Mouse (Mus musculus) layer of hippocampus, adult 2 months (tissue): ENCODE measurements at regions not wholly inside any gene's neighbourhood (a gene's known extent, or its start where the extent isn't known, plus 50 kb on each side); places are given as distances from the start of the nearest gene placed in this dataset.
A peak's percentile ranks its signal among the peaks of the same experiment; 100 is the strongest.

ENCODE experiments used
- DNase-seq, 2 experiments: peaks; one replicate each; pipeline ENCODE4 v3.0.0; 2022; ENCODE audit warnings: low spot score in 2 of 2
- H3K27ac ChIP-seq: fragments of 200-600 bp; 2 replicates; pipeline ENCODE4 v1.8.1; 2022
- H3K4me3 ChIP-seq: fragments of 200-600 bp; 2 replicates; pipeline ENCODE4 v1.8.1; 2022; ENCODE audit warnings: mild to moderate bottlenecking
- CTCF ChIP-seq: fragments of 200-600 bp; conservative IDR thresholded peaks from 2 replicates; pipeline ENCODE4 v1.8.1; 2022; ENCODE audit warnings: antibody characterized with exemption, mild to moderate bottlenecking, moderate library complexity

DNA sequence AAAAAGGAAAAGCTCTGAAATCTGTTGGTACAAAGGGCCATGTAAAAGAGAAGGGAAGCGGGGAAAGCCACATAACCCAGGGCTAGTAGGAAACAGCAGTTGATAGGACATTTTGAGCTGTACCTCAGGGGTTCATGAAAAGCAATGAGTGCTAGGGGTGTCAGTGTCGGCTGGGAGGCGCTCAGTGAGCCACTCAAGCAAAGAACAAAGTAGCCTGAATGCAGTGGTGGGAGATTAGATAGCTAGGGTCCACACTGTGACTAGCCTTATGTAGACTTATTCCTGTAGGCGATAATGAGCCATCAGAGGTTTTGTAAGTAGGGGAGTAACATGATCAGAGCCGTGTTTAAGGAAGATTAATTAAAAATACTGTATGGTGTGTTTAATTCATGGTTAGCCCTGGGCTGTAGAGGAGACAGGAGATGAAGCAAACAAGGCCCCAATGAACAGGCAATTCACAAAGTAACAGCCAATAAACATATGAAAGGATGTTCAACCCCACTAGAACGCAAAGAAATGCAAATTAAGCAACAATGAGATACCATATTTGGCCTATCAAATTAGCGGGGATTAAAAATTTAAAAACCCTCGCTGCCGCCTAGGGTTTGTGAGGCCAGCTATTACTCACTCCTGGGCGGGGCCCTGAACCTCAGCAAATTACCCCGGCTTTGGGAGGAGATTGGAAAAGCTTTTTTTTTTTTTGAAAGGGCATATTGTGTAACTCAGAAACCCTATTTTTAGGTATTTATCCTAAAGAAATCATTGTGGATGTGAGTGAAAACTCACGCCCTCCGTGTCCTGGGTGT lies 85.1 kb upstream of the Pja1 start:
- no peak for TF ChIP-seq CTCF
- Histone ChIP-seq H3K27ac (no peak overlapping the region), H3K4me3 (no peak overlapping the region)
- DNase-seq = no peak

- no peak for TF ChIP-seq CTCF
- no peak for DNase-seq
- H3K4me3 ChIP-seq = no peak overlapping the region
- H3K27ac ChIP-seq = no peak overlapping the region
Observed at GRCm38 (mm10) chrX:99552778-99553177, 81.7 kb upstream of the Pja1 start.

- no peak overlapping the region for H3K27ac ChIP-seq
- TF ChIP-seq CTCF = no peak
- no peak overlapping the region for H3K4me3 ChIP-seq
- no peak for DNase-seq
Observed at GRCm38 (mm10) chrX:99550057-99550760, 79.1 kb upstream of the Pja1 start.

GRCm38 (mm10) chrX:99548284-99549019 lies 77.4 kb upstream of the Pja1 start:
- H3K4me3 ChIP-seq = no peak overlapping the region
- H3K27ac ChIP-seq = no peak overlapping the region
- no peak for TF ChIP-seq CTCF
- DNase-seq = no peak

DNA sequence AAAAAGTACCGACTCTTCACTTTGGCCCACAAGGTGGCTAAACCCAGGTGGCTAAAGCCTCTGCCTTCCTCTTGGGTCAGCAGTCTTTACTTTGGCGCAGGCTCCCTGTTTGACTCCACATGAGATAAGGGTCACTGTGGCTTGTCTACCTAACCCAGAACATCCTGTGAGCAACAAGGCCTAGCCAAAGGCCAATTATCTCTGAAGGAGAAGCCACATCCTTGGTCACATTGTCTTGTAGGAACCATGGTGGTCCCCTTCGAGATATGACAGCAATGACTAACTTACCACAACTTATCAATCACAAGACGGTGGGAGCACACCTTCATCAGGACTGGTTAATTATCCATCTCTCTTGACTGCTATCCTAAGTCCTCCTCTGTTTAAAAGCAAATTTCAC lies 73.3 kb upstream of the Pja1 start:
- Histone ChIP-seq H3K27ac (no peak overlapping the region), H3K4me3 (no peak overlapping the region)
- DNase-seq = no peak
- no peak for TF ChIP-seq CTCF

- Histone ChIP-seq H3K4me3 (no peak overlapping the region), H3K27ac (no peak overlapping the region)
- TF ChIP-seq CTCF = no peak
Observed at GRCm38 (mm10) chrX:99541916-99542315, 70.8 kb upstream of the Pja1 start.

DNA sequence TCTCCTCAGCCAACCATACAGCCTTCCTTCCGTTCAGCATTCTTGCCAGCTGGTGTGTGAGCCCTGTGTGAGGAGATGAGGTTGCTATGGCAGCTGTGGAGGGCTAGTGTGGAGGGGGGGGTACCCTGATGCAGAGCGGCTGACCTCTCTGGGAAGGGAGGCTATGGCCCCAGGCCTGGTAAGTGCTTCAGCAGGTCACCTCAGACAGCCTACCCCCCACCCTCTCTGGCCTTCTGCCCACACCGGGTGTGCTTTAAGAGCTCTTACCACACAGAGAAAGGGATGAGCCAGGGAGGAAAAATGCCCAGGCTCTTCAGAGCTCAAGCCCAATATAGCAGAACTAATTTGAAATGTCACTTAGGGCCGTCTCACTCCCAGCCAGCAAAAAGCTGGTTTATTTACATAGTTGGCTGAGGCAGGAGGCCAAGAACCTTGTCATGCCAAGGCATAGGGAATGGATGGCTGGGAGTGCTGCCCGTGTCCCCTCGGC lies 69.1 kb upstream of the Pja1 start:
- no peak for DNase-seq
- TF ChIP-seq CTCF = no peak
- Histone ChIP-seq H3K4me3 (no peak overlapping the region), H3K27ac (no peak overlapping the region)

More at GRCm38 (mm10) chrX:99541916-99542315, 70.8 kb upstream of the Pja1 start:
- DNase-seq = no peak

DNA sequence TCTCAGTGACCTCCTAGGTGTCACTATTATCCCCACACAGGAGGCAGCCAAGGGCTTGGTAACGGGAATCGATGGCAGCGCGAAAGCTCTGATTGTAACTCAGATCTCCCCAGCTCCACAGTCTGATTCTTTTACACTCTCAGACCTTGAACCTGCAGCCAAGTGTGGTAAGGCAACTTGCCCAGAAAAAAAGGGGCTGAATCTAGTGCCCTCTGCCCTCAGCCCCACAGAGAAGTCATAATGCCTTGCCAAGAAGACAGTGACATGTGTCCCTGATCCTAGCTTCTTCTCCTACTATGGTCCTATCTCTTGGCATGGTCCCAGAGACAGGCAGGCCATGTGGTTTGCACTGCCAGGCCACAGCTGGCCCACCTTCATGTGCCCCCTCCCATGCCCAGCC lies 68.6 kb upstream of the Pja1 start:
- Histone ChIP-seq H3K4me3 (no peak overlapping the region), H3K27ac (no peak overlapping the region)
- DNase-seq = no peak
- no peak for TF ChIP-seq CTCF

GRCm38 (mm10) chrX:99537814-99538213 lies 66.7 kb upstream of the Pja1 start:
- Histone ChIP-seq H3K27ac (no peak overlapping the region), H3K4me3 (no peak overlapping the region)
- TF ChIP-seq CTCF = no peak
- DNase-seq = no peak

GRCm38 (mm10) chrX:99534922-99535321 lies 63.8 kb upstream of the Pja1 start:
- Histone ChIP-seq H3K4me3 (no peak overlapping the region), H3K27ac (peak overlapping the region; percentile 32; the same call in 1 of the 2 replicates)
- DNase-seq = no peak
- no peak for TF ChIP-seq CTCF

GRCm38 (mm10) chrX:99531154-99531553 lies 60.1 kb upstream of the Pja1 start:
- Histone ChIP-seq H3K27ac (no peak overlapping the region), H3K4me3 (no peak overlapping the region)
- DNase-seq = no peak
- TF ChIP-seq CTCF = no peak

GRCm38 (mm10) chrX:99530511-99530910 lies 59.4 kb upstream of the Pja1 start:
- H3K4me3 ChIP-seq = no peak overlapping the region
- TF ChIP-seq CTCF = no peak
- H3K27ac ChIP-seq = no peak overlapping the region
- no peak for DNase-seq

- Histone ChIP-seq H3K27ac (no peak overlapping the region), H3K4me3 (no peak overlapping the region)
- no peak for TF ChIP-seq CTCF
- DNase-seq = no peak
Observed at GRCm38 (mm10) chrX:99523306-99523705, 52.2 kb upstream of the Pja1 start.
